Mouse (Mus musculus): Measurements from ENCODE around the gene Cldn6.

DNA sequence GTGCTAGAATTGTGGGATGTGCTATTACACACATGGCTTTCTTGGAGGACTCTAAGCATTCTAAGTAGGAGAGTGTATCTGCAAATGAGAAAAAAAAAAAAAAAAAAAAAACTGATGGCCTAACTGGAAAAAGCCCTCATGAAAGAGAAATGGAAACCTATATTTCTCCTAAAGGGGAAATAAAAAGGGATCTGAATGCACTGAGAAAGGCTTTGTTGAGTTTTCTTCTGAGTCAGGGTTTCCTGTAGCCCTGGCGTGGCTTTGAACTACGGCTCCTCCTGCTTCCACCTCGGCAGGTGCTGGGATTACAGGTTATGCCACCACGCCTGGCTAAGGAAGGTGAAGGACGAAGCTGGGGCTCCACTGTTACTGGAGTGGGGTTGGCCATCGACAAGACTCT lies 25.0 kb upstream of the Cldn6 start:
- no peak for TF ChIP-seq CTCF (IDR thresholded peaks at IDR 0.05)
- no peak for TF ChIP-seq POLR2A (IDR thresholded peaks at IDR 0.05; ENCODE audit: insufficient read depth, low read depth, low read length)
